In genomic region chr14:76849636-76850035, GRCm38 (mm10) we compare ENCODE assay signal across 21 mouse cellular contexts.
DNase-seq lines count a peak whose midpoint lies in the region; ATAC-seq and TF ChIP-seq lines count a peak whose summit lies in the region.
"Had no signal": no experiment of that assay in that cellular context is flagged by ENCODE, and none has a peak within 500 bp of the region (broad histone marks: within the 10 kb centered on the region; RNA-seq: fewer than 3 reads in every experiment).

No protein-coding gene starts in this region.

- intact Hi-C loops in heart, postnatal 36 days (cut with DNase I): no loop called here

- no peak for TF ChIP-seq POLR2A in lung, adult 2 months (IDR thresholded peaks at IDR 0.05; ENCODE audit: borderline replicate concordance, extremely low read depth, low read depth, low read length)

- no peaks in the 10 kb centered on the region for H3K27me3 ChIP-seq in heart, embryonic 10.5 days (ENCODE audit: insufficient read depth, poor library complexity, severe bottlenecking)
- no peaks in the 10 kb centered on the region for H3K27me3 ChIP-seq in heart, embryonic 16.5 days (ENCODE audit: control insufficient read depth, insufficient read depth, low read length)
- no peaks in the 10 kb centered on the region for H3K27me3 ChIP-seq in lung, embryonic 15.5 days
- no peaks in the 10 kb centered on the region for H3K27me3 ChIP-seq in liver, embryonic 15.5 days
- H3K27me3 ChIP-seq: embryonic facial prominence, embryonic 12.5 days; hindbrain, embryonic 15.5 days; megakaryocyte, embryonic 14.5 days; midbrain, embryonic 13.5 days had no signal

- 54% methylated on average over 6 of the region's 6 CpGs for WGBS in heart, embryonic 10.5 days
- WGBS in heart, embryonic 16.5 days: 50% methylated on average over 6 of the region's 6 CpGs
- WGBS in lung, embryonic 15.5 days: 49% methylated on average over 6 of the region's 6 CpGs
- WGBS in lung, adult 2 months: 65% methylated on average over 6 of the region's 6 CpGs
- 74% methylated on average over 6 of the region's 6 CpGs for WGBS in liver, embryonic 15.5 days (ENCODE audit: insufficient replicate concordance)

- no peaks in the 10 kb centered on the region for H3K9me3 ChIP-seq in heart, embryonic 10.5 days
- no peaks in the 10 kb centered on the region for H3K9me3 ChIP-seq in heart, embryonic 16.5 days (replicated peaks; ENCODE audit: control insufficient read depth, low read length)
- H3K9me3 ChIP-seq in lung, embryonic 15.5 days: no peaks in the 10 kb centered on the region
- H3K9me3 ChIP-seq in liver, embryonic 15.5 days (replicated peaks): no peaks in the 10 kb centered on the region
- H3K9me3 ChIP-seq: embryonic facial prominence, embryonic 12.5 days; hindbrain, embryonic 15.5 days; megakaryocyte, embryonic 14.5 days; midbrain, embryonic 13.5 days had no signal

- no peaks in the 10 kb centered on the region for H3K36me3 ChIP-seq in heart, embryonic 10.5 days
- no peaks in the 10 kb centered on the region for H3K36me3 ChIP-seq in heart, embryonic 16.5 days (ENCODE audit: control insufficient read depth, insufficient read depth)
- no peaks in the 10 kb centered on the region for H3K36me3 ChIP-seq in lung, embryonic 15.5 days
- H3K36me3 ChIP-seq in liver, embryonic 15.5 days (replicated peaks): no peaks in the 10 kb centered on the region
- H3K36me3 ChIP-seq: embryonic facial prominence, embryonic 12.5 days; hindbrain, embryonic 15.5 days; midbrain, embryonic 13.5 days had no signal

- H3K4me3 ChIP-seq in heart, embryonic 10.5 days: 0 out of 2 replicates have a peak overlapping the region, but pooled peaks have one; percentile 17
- no peak overlapping the region for H3K4me3 ChIP-seq in heart, embryonic 16.5 days (ENCODE audit: low read length)
- H3K4me3 ChIP-seq in lung, embryonic 15.5 days: no peak overlapping the region
- H3K4me3 ChIP-seq in lung, adult 2 months (replicated peaks; ENCODE audit: extremely low read depth, low read depth, low read length): no peak overlapping the region
- H3K4me3 ChIP-seq in liver, embryonic 15.5 days (replicated peaks): no peak overlapping the region
- H3K4me3 ChIP-seq: embryonic facial prominence, embryonic 12.5 days; heart, adult 2 months; hindbrain, embryonic 15.5 days; layer of hippocampus, adult 2 months; megakaryocyte, embryonic 14.5 days; midbrain, embryonic 13.5 days had no signal

- ATAC-seq in heart, embryonic 16.5 days (replicated peaks; ENCODE audit: extremely low read depth, insufficient read depth, low FRiP score): no peak
- ATAC-seq in lung, embryonic 15.5 days (ENCODE audit: borderline replicate concordance, extremely low read depth, low FRiP score, low TSS enrichment): peak; percentile 35; the same call in 1 of the 2 replicates
- no peak for ATAC-seq in liver, embryonic 15.5 days (ENCODE audit: insufficient read depth)
- ATAC-seq: forebrain, postnatal 0 days; midbrain, embryonic 13.5 days had no signal

- no peak overlapping the region for H3K27ac ChIP-seq in heart, embryonic 10.5 days
- no peak overlapping the region for H3K27ac ChIP-seq in heart, embryonic 16.5 days (ENCODE audit: low read length)
- peak overlapping the region; percentile 46; the same call in 1 of the 2 replicates for H3K27ac ChIP-seq in lung, embryonic 15.5 days
- H3K27ac ChIP-seq in liver, embryonic 15.5 days (replicated peaks): no peak overlapping the region
- H3K27ac ChIP-seq: embryonic facial prominence, embryonic 12.5 days; heart, adult 2 months; hindbrain, embryonic 15.5 days; layer of hippocampus, adult 2 months; midbrain, embryonic 13.5 days had no signal

- no peak for TF ChIP-seq CTCF in lung, adult 2 months (IDR thresholded peaks at IDR 0.05; ENCODE audit: insufficient read depth, low read length)

- H3K4me2 ChIP-seq in heart, embryonic 16.5 days (ENCODE audit: low read depth, low read length): peak overlapping the region; percentile 13; the same call in 1 of the 2 replicates
- peak overlapping the region; percentile 17; the same call in 1 of the 2 replicates for H3K4me2 ChIP-seq in lung, embryonic 15.5 days
- H3K4me2 ChIP-seq in liver, embryonic 15.5 days: 0 out of 2 replicates have a peak overlapping the region, but pooled peaks have one; percentile 15
- H3K4me2 ChIP-seq: embryonic facial prominence, embryonic 12.5 days; hindbrain, embryonic 15.5 days; midbrain, embryonic 13.5 days had no signal

- no peak overlapping the region for H3K9ac ChIP-seq in heart, embryonic 16.5 days (ENCODE audit: low read length)
- H3K9ac ChIP-seq in lung, embryonic 15.5 days: no peak overlapping the region
- H3K9ac ChIP-seq in liver, embryonic 15.5 days: no peak overlapping the region
- H3K9ac ChIP-seq: embryonic facial prominence, embryonic 12.5 days; forebrain, postnatal 0 days; hindbrain, embryonic 15.5 days; midbrain, embryonic 13.5 days had no signal

- H3K4me1 ChIP-seq in heart, embryonic 10.5 days: peaks cover 20% of the 10 kb centered on the region
- H3K4me1 ChIP-seq in heart, embryonic 16.5 days (ENCODE audit: control insufficient read depth, insufficient read depth, low read length): no peaks in the 10 kb centered on the region; the same call in 1 of the 2 replicates
- H3K4me1 ChIP-seq in lung, embryonic 15.5 days: peaks cover 11% of the 10 kb centered on the region; the same call in 1 of the 2 replicates
- peaks cover 2% of the 10 kb centered on the region; the same call in 1 of the 2 replicates for H3K4me1 ChIP-seq in lung, adult 2 months (ENCODE audit: control insufficient read depth, insufficient read depth, low read length)
- H3K4me1 ChIP-seq in liver, embryonic 15.5 days (replicated peaks): peaks cover 22% of the 10 kb centered on the region
- H3K4me1 ChIP-seq: embryonic facial prominence, embryonic 12.5 days; hindbrain, embryonic 15.5 days; midbrain, embryonic 13.5 days had no signal

- DNase-seq in heart, embryonic 10.5 days (ENCODE audit: low spot score): no peak
- no peak for DNase-seq in heart, adult 9 months (ENCODE audit: low spot score in 2 of 2)
- DNase-seq in heart, postnatal 36 days: no peak
- DNase-seq in lung, adult 2 months: no peak
- DNase-seq: adrenal gland, postnatal 14 days; cerebellum, adult 2 months; cerebellum, postnatal 25 days; forebrain, postnatal 0 days; gastrocnemius, postnatal 14 days; kidney, postnatal 25 days; thymus, adult 18-20 months; thymus, postnatal 36 days had no signal
